Mouse (Mus musculus) megakaryocyte, embryonic 14.5 days (primary cell): ENCODE measurements around the gene Txlna.

Experiments
- FLI1 ChIP-seq: IDR thresholded peaks from 2 replicates; pipeline ENCODE4 v1.6.1; 2012; ENCODE audit warnings: low read length, inconsistent platforms, mixed read lengths
- GATA1 ChIP-seq: IDR thresholded peaks from 3 replicates; pipeline ENCODE4 v1.6.1; 2012; ENCODE audit warnings: mixed read lengths, low read length, inconsistent platforms, borderline replicate concordance

- TF ChIP-seq GATA1, result no peak
- no peak for TF ChIP-seq FLI1
Observed at GRCm38 (mm10) chr4:129617121-129617641, 23.7 kb downstream of the Txlna start.
